Mouse (Mus musculus): ENCODE measurements around the gene Gm9918. TPM values are rescaled to one million over a fixed set of nuclear protein-coding genes. Genes with fewer than 3 reads are reported as not detected.

Gm9918 gene
- polyA plus RNA-seq, 1 experiment, result not detected

DNA sequence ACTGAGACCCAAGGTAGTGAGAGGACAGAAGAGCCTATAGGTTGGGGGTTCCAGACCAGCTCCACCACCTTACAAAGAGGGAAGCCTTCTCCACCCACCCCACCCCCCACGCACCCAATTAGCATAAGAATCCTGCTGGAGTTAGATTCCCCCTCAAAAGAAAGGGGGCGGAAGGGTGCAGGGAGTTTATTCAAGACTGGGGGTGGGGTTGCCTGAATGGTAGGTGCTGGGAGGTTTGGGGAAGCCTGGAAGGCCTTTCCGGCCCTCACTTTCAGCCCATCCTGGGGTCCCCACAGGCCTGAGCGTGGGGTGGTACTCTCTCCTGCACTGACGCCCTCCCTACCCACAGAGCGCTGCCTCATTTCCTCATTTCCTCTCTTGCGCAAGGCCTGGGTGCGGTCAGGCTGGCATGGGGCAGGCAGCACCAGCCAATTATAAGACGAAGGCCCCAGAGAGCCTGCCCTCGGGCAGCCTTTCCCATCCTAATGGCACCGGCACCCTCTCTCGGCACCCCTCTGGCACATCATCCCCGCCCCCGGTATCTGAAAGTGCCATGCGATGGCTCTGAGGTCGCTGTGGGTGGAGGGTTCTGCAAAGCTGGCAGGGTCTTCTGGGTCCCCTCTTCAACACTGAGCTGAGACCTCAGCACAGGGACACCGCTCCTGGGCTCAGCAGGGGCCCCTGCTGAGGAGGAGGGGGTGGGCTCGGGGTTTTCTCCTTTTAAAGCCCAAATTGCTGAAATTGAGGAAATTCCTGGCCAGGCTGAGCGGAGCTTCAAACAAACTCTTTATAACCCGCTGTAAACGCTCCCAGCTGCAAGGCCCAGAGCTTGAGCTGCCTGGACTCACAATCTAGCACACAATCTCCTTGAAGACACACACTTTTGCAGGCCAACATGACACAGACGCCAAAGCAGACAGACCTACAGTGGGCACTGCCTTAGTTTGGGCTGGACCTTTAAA, 26.9 kb upstream of the Gm9918 start:
- Histone ChIP-seq H3ac (ENCODE audit: control insufficient read depth, insufficient read length, low read depth) (peak overlapping the region; percentile 65), H3K4me3 (ENCODE audit: insufficient read depth, poor library complexity, severe bottlenecking) (peak overlapping the region; percentile 52), H3K27me3 (ENCODE audit: control insufficient read depth, insufficient read depth, insufficient read length) (no peaks in the 10 kb centered on the region), H3K79me3 (ENCODE audit: low read depth) (peaks cover 41% of the 10 kb centered on the region), H3K36me3 (ENCODE audit: control insufficient read depth, insufficient read depth) (peaks cover 40% of the 10 kb centered on the region), H3K79me2 (ENCODE audit: control insufficient read depth, insufficient read depth) (peaks cover 71% of the 10 kb centered on the region)
- TF ChIP-seq CTCF (IDR thresholded peaks at IDR 0.05; ENCODE audit: control insufficient read depth, insufficient read depth, insufficient read length) (no peak), MAX (IDR thresholded peaks at IDR 0.05) (peak; percentile 90), MYOD1 (IDR thresholded peaks at IDR 0.05; ENCODE audit: control insufficient read depth, insufficient read length, low read depth) (no peak), USF1 (IDR thresholded peaks at IDR 0.05; ENCODE audit: low read depth) (no peak), CEBPB (IDR thresholded peaks at IDR 0.05; ENCODE audit: low read depth) (peak; percentile 100), MYOG (IDR thresholded peaks at IDR 0.05; ENCODE audit: control insufficient read depth, extremely low read depth, insufficient read length) (no peak), FOSL1 (IDR thresholded peaks at IDR 0.05; ENCODE audit: insufficient read depth, low read length, poor library complexity, severe bottlenecking) (no peak)

- H3K4me3 ChIP-seq (ENCODE audit: insufficient read depth, poor library complexity, severe bottlenecking), result peak overlapping the region; percentile 52
- peaks cover 31% of the 10 kb centered on the region for H3K36me3 ChIP-seq (ENCODE audit: control insufficient read depth, insufficient read depth)
- peaks cover 41% of the 10 kb centered on the region for H3K79me3 ChIP-seq (ENCODE audit: low read depth)
- peaks cover 69% of the 10 kb centered on the region for H3K79me2 ChIP-seq (ENCODE audit: control insufficient read depth, insufficient read depth)
- no peak for TF ChIP-seq USF1 (IDR thresholded peaks at IDR 0.05; ENCODE audit: low read depth)
- no peak for TF ChIP-seq CTCF (IDR thresholded peaks at IDR 0.05; ENCODE audit: control insufficient read depth, insufficient read depth, insufficient read length)
- no peak for TF ChIP-seq MYOG (IDR thresholded peaks at IDR 0.05; ENCODE audit: control insufficient read depth, extremely low read depth, insufficient read length)
- no peak for TF ChIP-seq CEBPB (IDR thresholded peaks at IDR 0.05; ENCODE audit: low read depth)
- no peak for TF ChIP-seq FOSL1 (IDR thresholded peaks at IDR 0.05; ENCODE audit: insufficient read depth, low read length, poor library complexity, severe bottlenecking)
- no peak for TF ChIP-seq MAX (IDR thresholded peaks at IDR 0.05)
- no peak for TF ChIP-seq MYOD1 (IDR thresholded peaks at IDR 0.05; ENCODE audit: control insufficient read depth, insufficient read length, low read depth)
- peak overlapping the region; percentile 65 for H3ac ChIP-seq (ENCODE audit: control insufficient read depth, insufficient read length, low read depth)
- H3K27me3 ChIP-seq (ENCODE audit: control insufficient read depth, insufficient read depth, insufficient read length), result no peaks in the 10 kb centered on the region
Measured at GRCm38 (mm10) chr15:102244306-102245191, 25.8 kb upstream of the Gm9918 start.

GRCm38 (mm10) chr15:102245461-102245881, 24.9 kb upstream of the Gm9918 start:
- Histone ChIP-seq H3ac (ENCODE audit: control insufficient read depth, insufficient read length, low read depth) (peak overlapping the region; percentile 79), H3K36me3 (ENCODE audit: control insufficient read depth, insufficient read depth) (peaks cover 32% of the 10 kb centered on the region), H3K4me3 (ENCODE audit: insufficient read depth, poor library complexity, severe bottlenecking) (peak overlapping the region; percentile 52), H3K27me3 (ENCODE audit: control insufficient read depth, insufficient read depth, insufficient read length) (no peaks in the 10 kb centered on the region), H3K79me2 (ENCODE audit: control insufficient read depth, insufficient read depth) (peaks cover 63% of the 10 kb centered on the region), H3K79me3 (ENCODE audit: low read depth) (peaks cover 41% of the 10 kb centered on the region)
- TF ChIP-seq CEBPB (IDR thresholded peaks at IDR 0.05; ENCODE audit: low read depth) (no peak), CTCF (IDR thresholded peaks at IDR 0.05; ENCODE audit: control insufficient read depth, insufficient read depth, insufficient read length) (no peak), FOSL1 (IDR thresholded peaks at IDR 0.05; ENCODE audit: insufficient read depth, low read length, poor library complexity, severe bottlenecking) (no peak), MYOD1 (IDR thresholded peaks at IDR 0.05; ENCODE audit: control insufficient read depth, insufficient read length, low read depth) (no peak), MAX (IDR thresholded peaks at IDR 0.05) (no peak), USF1 (IDR thresholded peaks at IDR 0.05; ENCODE audit: low read depth) (no peak), MYOG (IDR thresholded peaks at IDR 0.05; ENCODE audit: control insufficient read depth, extremely low read depth, insufficient read length) (no peak)

- Histone ChIP-seq H3K36me3 (ENCODE audit: control insufficient read depth, insufficient read depth) (peaks cover 33% of the 10 kb centered on the region), H3K27me3 (ENCODE audit: control insufficient read depth, insufficient read depth, insufficient read length) (no peaks in the 10 kb centered on the region), H3K4me3 (ENCODE audit: insufficient read depth, poor library complexity, severe bottlenecking) (peak overlapping the region; percentile 52), H3K79me3 (ENCODE audit: low read depth) (peaks cover 36% of the 10 kb centered on the region), H3K79me2 (ENCODE audit: control insufficient read depth, insufficient read depth) (peaks cover 56% of the 10 kb centered on the region), H3ac (ENCODE audit: control insufficient read depth, insufficient read length, low read depth) (peak overlapping the region; percentile 79)
- TF ChIP-seq MYOG (IDR thresholded peaks at IDR 0.05; ENCODE audit: control insufficient read depth, extremely low read depth, insufficient read length), result no peak
Measured at GRCm38 (mm10) chr15:102245891-102246741, 24.2 kb upstream of the Gm9918 start.

GRCm38 (mm10) chr15:102246866-102247251, 23.5 kb upstream of the Gm9918 start:
- no peaks in the 10 kb centered on the region for H3K27me3 ChIP-seq (ENCODE audit: control insufficient read depth, insufficient read depth, insufficient read length)
- H3K36me3 ChIP-seq (ENCODE audit: control insufficient read depth, insufficient read depth), result peaks cover 33% of the 10 kb centered on the region
- H3K79me2 ChIP-seq (ENCODE audit: control insufficient read depth, insufficient read depth), result peaks cover 54% of the 10 kb centered on the region
- H3K4me3 ChIP-seq (ENCODE audit: insufficient read depth, poor library complexity, severe bottlenecking), result peak overlapping the region; percentile 52
- peak overlapping the region; percentile 79 for H3ac ChIP-seq (ENCODE audit: control insufficient read depth, insufficient read length, low read depth)
- H3K79me3 ChIP-seq (ENCODE audit: low read depth), result peaks cover 28% of the 10 kb centered on the region
- TF ChIP-seq MAX (IDR thresholded peaks at IDR 0.05) (peak; percentile 85), CEBPB (IDR thresholded peaks at IDR 0.05; ENCODE audit: low read depth) (no peak)
